Mouse (Mus musculus) adrenal gland, postnatal 36 days (tissue): ENCODE measurements around the gene Atp9a. TPM values are rescaled to one million over a fixed set of nuclear protein-coding genes. Genes with fewer than 3 reads are reported as not detected.

Source experiments
- DNase-seq, 2 experiments: peaks; one replicate each; pipeline ENCODE4 v3.0.0; 2021; ENCODE audit warnings: mixed read lengths in 1 of 2
- microRNA-seq: library from miRNA; unstranded; fragments of <30 nt; microRNA quantifications from one replicate; pipeline ENCODE4 v1.2.0, GENCODE M21; 2021
- total RNA-seq, 2 experiments: library from RNA; stranded (reverse); gene quantifications; 2 replicates each; pipeline ENCODE4 v1.2.3; 2021

Atp9a gene
- total RNA-seq, 2 experiments from 2014 or later, result 70.2 to 81.5 TPM

- DNase-seq, result no peak
These were observed 141.3 kb downstream of the Atp9a start for GRCm38 (mm10) chr2:168600750-168601490.

DNA sequence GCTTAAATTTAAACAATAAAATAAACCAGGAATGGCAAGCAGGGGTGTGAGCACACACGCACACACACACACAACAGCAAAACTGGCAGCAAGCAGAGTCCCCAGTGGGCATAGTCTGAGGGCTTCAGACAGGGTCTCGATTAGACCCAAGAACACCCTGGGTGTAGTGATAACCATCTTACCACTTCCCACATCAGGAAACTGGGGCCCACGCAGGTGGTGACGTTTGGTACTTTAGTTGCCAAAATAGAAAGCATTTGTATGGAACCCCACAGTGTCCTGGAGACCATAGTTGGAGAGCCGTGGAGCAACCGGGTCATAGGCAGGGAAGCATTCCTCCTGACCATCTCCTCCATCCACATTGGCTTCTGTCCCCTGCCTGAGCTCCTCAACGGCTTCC lies 146.5 kb downstream of the Atp9a start:
- DNase-seq, result no peak

DNA sequence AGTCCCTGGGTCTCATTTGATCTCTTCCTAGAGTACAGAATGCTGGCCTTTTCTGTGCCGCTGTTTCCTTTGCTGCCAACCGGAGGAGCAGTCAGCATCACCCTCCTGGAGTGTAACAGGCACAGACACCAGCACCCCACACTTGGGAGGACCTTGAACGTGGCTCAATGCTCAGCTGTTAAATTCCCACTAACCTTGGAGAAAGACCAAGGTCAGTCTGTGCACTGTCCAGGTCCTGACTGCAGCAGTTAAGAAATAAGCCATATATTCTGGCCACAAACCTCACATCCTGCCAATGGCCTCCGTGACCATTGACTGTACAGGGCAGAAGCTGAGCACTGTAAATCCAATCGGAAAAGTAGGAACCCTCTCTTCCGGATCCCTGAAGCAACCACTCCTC lies 148.5 kb downstream of the Atp9a start:
- peak; percentile 61 to 71 for DNase-seq

DNA sequence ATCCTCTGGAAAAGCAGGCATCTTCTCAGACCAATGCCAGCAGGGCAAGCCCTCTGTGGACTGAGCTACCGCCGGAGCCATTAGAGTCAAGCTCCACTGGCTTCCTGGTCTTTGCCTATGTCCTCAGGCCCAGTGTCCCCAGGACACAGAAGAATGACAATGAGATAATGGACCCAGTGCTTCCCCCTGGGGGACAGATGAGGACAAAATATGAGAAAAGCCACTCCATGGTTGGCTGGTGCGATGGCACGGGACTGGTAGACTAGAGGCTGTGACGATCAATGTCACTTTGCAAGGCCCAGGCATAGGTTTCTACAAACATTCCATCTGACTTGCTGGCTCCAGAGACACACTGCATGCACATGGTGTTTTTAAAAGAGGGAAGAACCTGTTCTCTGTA lies 149.2 kb downstream of the Atp9a start:
- DNase-seq, result no peak

- DNase-seq, result no peak
These were observed 151.1 kb downstream of the Atp9a start for GRCm38 (mm10) chr2:168591076-168591475.

- no peak for DNase-seq
These were observed 151.7 kb downstream of the Atp9a start for GRCm38 (mm10) chr2:168590556-168590955.

- DNase-seq, result peak; percentile 63 to 82
These were observed 152.0 kb downstream of the Atp9a start for GRCm38 (mm10) chr2:168590168-168590551.

- no peak for DNase-seq
These were observed 152.6 kb downstream of the Atp9a start for GRCm38 (mm10) chr2:168589368-168590167.

DNA sequence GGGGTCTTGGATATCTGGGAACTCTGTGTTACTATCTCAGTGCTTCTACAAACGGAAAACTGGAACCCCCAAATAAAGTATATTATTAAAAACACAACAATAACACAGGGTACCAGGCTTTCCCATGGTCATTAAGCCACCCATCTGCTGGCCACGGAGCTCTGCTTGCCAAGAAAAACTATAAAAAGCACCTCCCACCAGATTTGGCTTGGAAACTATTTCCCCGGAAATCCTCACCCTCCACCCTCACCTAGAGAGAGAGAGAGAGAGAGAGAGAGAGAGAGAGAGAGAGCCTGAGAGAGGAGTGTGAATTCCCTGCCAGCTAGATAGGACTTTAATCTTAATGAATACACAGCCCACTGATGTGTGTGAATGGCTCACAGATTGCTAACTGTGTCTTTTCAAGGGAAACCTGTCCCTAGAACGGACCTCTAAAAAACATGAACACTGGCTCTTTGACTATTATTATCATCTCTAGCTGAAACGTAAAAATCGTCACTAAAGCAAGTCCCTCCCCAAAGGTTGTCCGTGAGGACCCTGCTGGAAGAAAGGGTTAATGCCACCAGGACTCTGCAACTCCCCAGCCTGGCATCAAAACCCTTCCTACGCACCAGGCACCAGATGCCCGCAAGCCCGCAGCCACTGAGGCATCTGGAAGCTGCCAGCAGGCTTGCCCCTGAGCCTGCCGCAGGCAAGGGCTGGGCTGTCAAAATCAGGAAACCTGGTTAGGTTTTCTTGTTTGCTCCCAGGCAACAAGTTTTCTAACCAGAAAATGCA lies 153.4 kb downstream of the Atp9a start:
- no peak for DNase-seq

GRCm38 (mm10) chr2:168587159-168587558 lies 155.1 kb downstream of the Atp9a start:
- DNase-seq, result peak; percentile 40 to 43

DNA sequence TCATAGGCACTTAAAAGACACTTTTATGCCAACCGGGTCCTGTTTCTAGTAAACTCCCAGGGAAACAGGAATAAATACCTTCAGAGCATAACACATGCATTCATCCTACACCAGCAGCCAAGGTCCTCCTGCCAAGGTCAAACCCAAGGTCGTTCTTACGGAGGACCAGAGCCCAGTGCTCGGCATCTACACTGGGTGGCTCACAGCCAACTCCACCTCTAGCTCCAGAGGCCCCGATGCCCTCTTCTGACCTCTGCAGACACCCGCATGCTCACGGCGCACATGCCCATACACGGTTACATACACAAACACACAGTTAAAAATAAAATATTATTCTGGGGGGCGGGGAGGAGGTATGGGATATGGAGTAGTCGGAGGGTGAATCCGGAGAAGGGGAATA lies 155.7 kb downstream of the Atp9a start:
- peak in 1 of 2 experiments; percentile 30 for DNase-seq

DNA sequence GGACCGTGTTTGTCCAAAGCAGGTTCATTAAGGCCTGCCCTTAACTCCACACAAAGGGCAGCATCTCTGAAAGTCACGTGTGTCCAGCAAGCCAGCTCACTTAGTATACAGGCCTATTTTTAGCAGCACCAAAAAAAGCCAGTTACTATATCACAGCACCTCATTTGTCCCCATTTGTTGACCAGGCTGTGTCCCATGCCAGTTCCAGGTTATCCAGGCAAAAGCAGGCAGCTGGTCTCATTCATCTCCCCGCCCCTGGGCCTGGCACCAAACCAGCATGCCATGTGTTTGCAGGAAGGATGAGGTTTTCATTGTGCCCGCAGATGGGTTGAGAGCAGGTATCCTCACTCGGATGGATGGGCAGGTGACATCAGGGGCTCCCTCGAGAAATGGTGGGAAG lies 157.4 kb downstream of the Atp9a start:
- DNase-seq, result no peak

Small RNA genes lying within 50 kb of the gene (microRNA-seq; reads per million reads assigned to microRNA genes)
- gene Mir7004, result 0.75 reads per million

Other genes starting within 250 kb of the Atp9a start
- 1 to 10 TPM; 2.6 to 3.0 TPM for gene Nfatc2, start 140.8 kb downstream of the Atp9a start, total RNA-seq
- gene Sall4, start 25.5 kb upstream of the Atp9a start, total RNA-seq, result not detected
- gene Zfp64, start 213.2 kb upstream of the Atp9a start, total RNA-seq, result 10 to 100 TPM; 16.9 to 18.4 TPM